Mouse (Mus musculus) liver, embryonic 13.5 days (tissue): Measurements from ENCODE around the gene Arhgap24. TPM values are rescaled to one million over a fixed set of nuclear protein-coding genes. Genes with fewer than 3 reads are reported as not detected.

ENCODE experiments used
- ATAC-seq: fragments of 200-750 bp; cut with Nextera tagmentation; 2 replicates; pipeline ENCODE4 v1.8.0; 2017; ENCODE audit warnings: low read depth, mild to moderate bottlenecking, moderate number of reproducible peaks, moderate library complexity
- DNase-seq: peaks from one replicate; pipeline ENCODE4 v3.0.0; 2022
- H3K27ac ChIP-seq: fragments of 300-500 bp; sonication (generic); 2 replicates; pipeline ENCODE4 v1.5.1; 2015; ENCODE audit warnings: moderate library complexity, mild to moderate bottlenecking, inconsistent platforms
- H3K27me3 ChIP-seq: fragments of 300-500 bp; sonication (generic); 2 replicates; pipeline ENCODE4 v1.6.1; 2015; ENCODE audit warnings: mild to moderate bottlenecking, inconsistent platforms
- H3K36me3 ChIP-seq: fragments of 300-500 bp; sonication (generic); 2 replicates; pipeline ENCODE4 v1.6.1; 2015; ENCODE audit warnings: mild to moderate bottlenecking, inconsistent platforms
- H3K4me1 ChIP-seq: fragments of 300-500 bp; sonication (generic); replicated peaks from 2 replicates; pipeline ENCODE4 v1.6.1; 2015; ENCODE audit warnings: inconsistent platforms
- H3K4me2 ChIP-seq: fragments of 300-500 bp; sonication (generic); 2 replicates; pipeline ENCODE4 v1.6.1; 2015; ENCODE audit warnings: inconsistent platforms, mild to moderate bottlenecking, moderate library complexity
- H3K4me3 ChIP-seq: fragments of 300-500 bp; sonication (generic); replicated peaks from 2 replicates; pipeline ENCODE4 v1.5.1; 2015; ENCODE audit warnings: mild to moderate bottlenecking, inconsistent platforms
- H3K9ac ChIP-seq: fragments of 300-500 bp; sonication (generic); 2 replicates; pipeline ENCODE4 v1.6.1; 2015; ENCODE audit warnings: mild to moderate bottlenecking, inconsistent platforms
- H3K9me3 ChIP-seq: fragments of 300-500 bp; sonication (generic); replicated peaks from 2 replicates; pipeline ENCODE4 v1.6.1; 2016; ENCODE audit warnings: inconsistent platforms
- WGBS: fragments of 180-500 bp; shearing (Covaris S2); methylation state at CpG from one replicate; pipeline ENCODE4 v1.1.7; 2015; ENCODE audit not compliant: insufficient replicate concordance; 5-methylcytosine and 5-hydroxymethylcytosine counted together
- polyA plus RNA-seq: library from polyadenylated mRNA; unstranded; fragments of >200 nt; fragmentation: Nextera tagmentation; extraction: Ambion mirVana; gene quantifications from 2 replicates; pipeline ENCODE4 v1.2.1, GENCODE M21; 2015

The Arhgap24 gene
- polyA plus RNA-seq, 1 experiment from 2014 or later, result 2.0 TPM

GRCm38 (mm10) chr5:102692487-102692886 is 211.3 kb downstream of the Arhgap24 start:
- no peak overlapping the region for H3K4me2 ChIP-seq
- no peak overlapping the region for H3K27ac ChIP-seq
- ATAC-seq (no peak), DNase-seq (no peak)
- no peaks in the 10 kb centered on the region for H3K9me3 ChIP-seq
- H3K4me1 ChIP-seq, result no peaks in the 10 kb centered on the region
- H3K9ac ChIP-seq, result no peak overlapping the region
- WGBS, result 18% methylated on average over 4 of the region's 4 CpGs
- no peaks in the 10 kb centered on the region for H3K36me3 ChIP-seq
- no peak overlapping the region for H3K4me3 ChIP-seq
- H3K27me3 ChIP-seq, result no peaks in the 10 kb centered on the region

- H3K9ac ChIP-seq, result no peak overlapping the region
- 49% methylated on average over 2 of the region's 2 CpGs for WGBS
- no peak for ATAC-seq
- H3K27me3 ChIP-seq, result no peaks in the 10 kb centered on the region
- no peaks in the 10 kb centered on the region for H3K36me3 ChIP-seq
- peaks cover 4% of the 10 kb centered on the region; the same call in 1 of the 2 replicates for H3K4me1 ChIP-seq
- H3K4me3 ChIP-seq, result no peak overlapping the region
- H3K9me3 ChIP-seq, result no peaks in the 10 kb centered on the region
- H3K27ac ChIP-seq, result no peak overlapping the region
- DNase-seq, result no peak
- no peak overlapping the region for H3K4me2 ChIP-seq
These were observed 212.0 kb downstream of the Arhgap24 start for GRCm38 (mm10) chr5:102693192-102693591.

- H3K36me3 ChIP-seq, result no peaks in the 10 kb centered on the region
- H3K27me3 ChIP-seq, result no peaks in the 10 kb centered on the region
- H3K4me2 ChIP-seq, result no peak overlapping the region
- ATAC-seq (no peak), DNase-seq (no peak)
- no peak overlapping the region for H3K9ac ChIP-seq
- no peaks in the 10 kb centered on the region for H3K9me3 ChIP-seq
- no peak overlapping the region for H3K27ac ChIP-seq
- H3K4me1 ChIP-seq, result peaks cover 6% of the 10 kb centered on the region; the same call in 1 of the 2 replicates
- 44% methylated on average over 3 of the region's 3 CpGs for WGBS
- H3K4me3 ChIP-seq, result no peak overlapping the region
These were observed 212.7 kb downstream of the Arhgap24 start for GRCm38 (mm10) chr5:102693871-102694270.

GRCm38 (mm10) chr5:102697784-102698183 is 216.6 kb downstream of the Arhgap24 start:
- no peak overlapping the region for H3K27ac ChIP-seq
- H3K4me2 ChIP-seq, result no peak overlapping the region
- H3K36me3 ChIP-seq, result no peaks in the 10 kb centered on the region
- H3K4me3 ChIP-seq, result no peak overlapping the region
- H3K9me3 ChIP-seq, result no peaks in the 10 kb centered on the region
- no peak for DNase-seq
- H3K9ac ChIP-seq, result no peak overlapping the region
- WGBS, result 43% methylated on average over 1 of the region's 1 CpGs
- peaks cover 6% of the 10 kb centered on the region; the same call in 1 of the 2 replicates for H3K4me1 ChIP-seq
- no peaks in the 10 kb centered on the region for H3K27me3 ChIP-seq
- no peak for ATAC-seq

GRCm38 (mm10) chr5:102698396-102698795 is 217.2 kb downstream of the Arhgap24 start:
- no peak overlapping the region for H3K9ac ChIP-seq
- ATAC-seq (no peak), DNase-seq (no peak)
- WGBS, result 61% methylated on average over 5 of the region's 5 CpGs
- no peak overlapping the region for H3K4me3 ChIP-seq
- H3K27me3 ChIP-seq, result no peaks in the 10 kb centered on the region
- no peaks in the 10 kb centered on the region for H3K9me3 ChIP-seq
- peaks cover 6% of the 10 kb centered on the region; the same call in 1 of the 2 replicates for H3K4me1 ChIP-seq
- H3K4me2 ChIP-seq, result no peak overlapping the region
- no peak overlapping the region for H3K27ac ChIP-seq
- H3K36me3 ChIP-seq, result no peaks in the 10 kb centered on the region

- no peaks in the 10 kb centered on the region for H3K36me3 ChIP-seq
- H3K27me3 ChIP-seq, result no peaks in the 10 kb centered on the region
- H3K4me2 ChIP-seq, result no peak overlapping the region
- H3K4me1 ChIP-seq, result peaks cover 6% of the 10 kb centered on the region; the same call in 1 of the 2 replicates
- DNase-seq, result no peak
- no peak for ATAC-seq
- no peaks in the 10 kb centered on the region for H3K9me3 ChIP-seq
- no peak overlapping the region for H3K9ac ChIP-seq
- WGBS, result 54% methylated on average over 2 of the region's 2 CpGs
- no peak overlapping the region for H3K4me3 ChIP-seq
- no peak overlapping the region for H3K27ac ChIP-seq
These were observed 217.7 kb downstream of the Arhgap24 start for GRCm38 (mm10) chr5:102698891-102699290.

GRCm38 (mm10) chr5:102702581-102702980 is 221.4 kb downstream of the Arhgap24 start:
- peaks cover 6% of the 10 kb centered on the region; the same call in 1 of the 2 replicates for H3K4me1 ChIP-seq
- WGBS, result 71% methylated on average over 6 of the region's 6 CpGs
- H3K36me3 ChIP-seq, result no peaks in the 10 kb centered on the region
- H3K4me3 ChIP-seq, result no peak overlapping the region
- H3K27me3 ChIP-seq, result no peaks in the 10 kb centered on the region
- H3K4me2 ChIP-seq, result no peak overlapping the region
- no peaks in the 10 kb centered on the region for H3K9me3 ChIP-seq
- H3K9ac ChIP-seq, result no peak overlapping the region
- no peak for ATAC-seq
- no peak overlapping the region for H3K27ac ChIP-seq
- no peak for DNase-seq

GRCm38 (mm10) chr5:102703325-102704099 is 222.3 kb downstream of the Arhgap24 start:
- no peaks in the 10 kb centered on the region for H3K27me3 ChIP-seq

GRCm38 (mm10) chr5:102705170-102705569 is 224.0 kb downstream of the Arhgap24 start:
- Histone ChIP-seq H3K27me3 (no peaks in the 10 kb centered on the region), H3K4me1 (no peaks in the 10 kb centered on the region), H3K4me2 (no peak overlapping the region), H3K9ac (no peak overlapping the region), H3K9me3 (no peaks in the 10 kb centered on the region), H3K27ac (no peak overlapping the region), H3K36me3 (no peaks in the 10 kb centered on the region), H3K4me3 (no peak overlapping the region)
- ATAC-seq, result no peak
- WGBS, result 11% methylated on average over 2 of the region's 2 CpGs
- no peak for DNase-seq

More at GRCm38 (mm10) chr5:102703325-102704099, 222.3 kb downstream of the Arhgap24 start:
- H3K4me3 ChIP-seq, result no peak overlapping the region
- no peak overlapping the region for H3K27ac ChIP-seq
- no peaks in the 10 kb centered on the region for H3K36me3 ChIP-seq
- no peaks in the 10 kb centered on the region for H3K9me3 ChIP-seq
- H3K4me1 ChIP-seq, result no peaks in the 10 kb centered on the region
- H3K4me2 ChIP-seq, result no peak overlapping the region
- no peak overlapping the region for H3K9ac ChIP-seq
- WGBS, result 48% methylated on average over 5 of the region's 5 CpGs
- ATAC-seq (no peak), DNase-seq (no peak)

- no peaks in the 10 kb centered on the region for H3K9me3 ChIP-seq
- DNase-seq (no peak), ATAC-seq (no peak)
- H3K27me3 ChIP-seq, result no peaks in the 10 kb centered on the region
- 59% methylated on average over 7 of the region's 7 CpGs for WGBS
- H3K27ac ChIP-seq, result no peak overlapping the region
- no peak overlapping the region for H3K4me3 ChIP-seq
- H3K36me3 ChIP-seq, result no peaks in the 10 kb centered on the region
- H3K4me2 ChIP-seq, result no peak overlapping the region
- no peak overlapping the region for H3K9ac ChIP-seq
- H3K4me1 ChIP-seq, result no peaks in the 10 kb centered on the region
These were observed 229.1 kb downstream of the Arhgap24 start for GRCm38 (mm10) chr5:102710336-102710735.

GRCm38 (mm10) chr5:102719368-102719972 is 238.3 kb downstream of the Arhgap24 start:
- no peaks in the 10 kb centered on the region for H3K4me1 ChIP-seq
- no peak for ATAC-seq
- H3K4me3 ChIP-seq, result no peak overlapping the region
- no peak overlapping the region for H3K27ac ChIP-seq
- 51% methylated on average over 8 of the region's 8 CpGs for WGBS
- no peak for DNase-seq
- no peaks in the 10 kb centered on the region for H3K36me3 ChIP-seq
- H3K27me3 ChIP-seq, result no peaks in the 10 kb centered on the region
- H3K4me2 ChIP-seq, result no peak overlapping the region
- H3K9ac ChIP-seq, result no peak overlapping the region
- H3K9me3 ChIP-seq, result no peaks in the 10 kb centered on the region
